Mouse (Mus musculus) neural tube, embryonic 14.5 days (tissue): ENCODE results near the gene Osbpl5. TPM values are rescaled to one million over a fixed set of nuclear protein-coding genes. Genes with fewer than 3 reads are reported as not detected.

Experiments
- ATAC-seq: fragments of 200-750 bp; cut with Nextera tagmentation; 2 replicates; pipeline ENCODE4 v1.8.0; 2017; ENCODE audit warnings: low read depth, mild to moderate bottlenecking, moderate TSS enrichment, moderate library complexity
- H3K27ac ChIP-seq: fragments of 300-500 bp; sonication (generic); 2 replicates; pipeline ENCODE4 v1.5.1; 2014; ENCODE audit warnings: low read depth, mild to moderate bottlenecking, control low read depth, low read length, moderate library complexity, mixed read lengths
- H3K27me3 ChIP-seq: fragments of 300-500 bp; sonication (generic); 2 replicates; pipeline ENCODE4 v1.6.1; 2014; ENCODE audit warnings: low read length; ENCODE audit not compliant: control insufficient read depth, insufficient read depth
- H3K36me3 ChIP-seq: fragments of 300-500 bp; sonication (generic); 2 replicates; pipeline ENCODE4 v1.6.1; 2014; ENCODE audit warnings: low read length, mixed read lengths; ENCODE audit not compliant: control insufficient read depth, insufficient read depth
- H3K4me1 ChIP-seq: fragments of 300-500 bp; sonication (generic); 2 replicates; pipeline ENCODE4 v1.6.1; 2014; ENCODE audit warnings: low read length; ENCODE audit not compliant: control insufficient read depth, insufficient read depth
- H3K4me2 ChIP-seq: fragments of 300-500 bp; sonication (generic); 2 replicates; pipeline ENCODE4 v1.6.1; 2014; ENCODE audit warnings: mild to moderate bottlenecking, low read depth, low read length, control low read depth
- H3K4me3 ChIP-seq: fragments of 300-500 bp; sonication (generic); 2 replicates; pipeline ENCODE4 v1.5.1; 2014; ENCODE audit warnings: low read depth, low read length, control low read depth, mixed read lengths
- H3K9ac ChIP-seq: fragments of 300-500 bp; sonication (generic); replicated peaks from 2 replicates; pipeline ENCODE4 v1.6.1; 2014; ENCODE audit warnings: low read depth, mild to moderate bottlenecking, control low read depth, low read length, mixed read lengths
- H3K9me3 ChIP-seq: fragments of 300-500 bp; sonication (generic); 2 replicates; pipeline ENCODE4 v1.6.1; 2016; ENCODE audit warnings: low read length; ENCODE audit not compliant: control insufficient read depth
- WGBS: fragments of 180-500 bp; shearing (Covaris S2); extraction: QIAGEN DNeasy Blood & Tissue Kit; methylation state at CpG from one replicate; pipeline ENCODE4 v1.1.7; 2014; 5-methylcytosine and 5-hydroxymethylcytosine counted together
- polyA plus RNA-seq: library from polyadenylated mRNA; unstranded; fragments of >200 nt; fragmentation: Nextera tagmentation; extraction: Ambion mirVana; gene quantifications from 2 replicates; pipeline ENCODE4 v1.2.1, GENCODE M21; 2014

Gene Osbpl5
- polyA plus RNA-seq, 1 experiment from 2014 or later: 33.3 TPM

DNA sequence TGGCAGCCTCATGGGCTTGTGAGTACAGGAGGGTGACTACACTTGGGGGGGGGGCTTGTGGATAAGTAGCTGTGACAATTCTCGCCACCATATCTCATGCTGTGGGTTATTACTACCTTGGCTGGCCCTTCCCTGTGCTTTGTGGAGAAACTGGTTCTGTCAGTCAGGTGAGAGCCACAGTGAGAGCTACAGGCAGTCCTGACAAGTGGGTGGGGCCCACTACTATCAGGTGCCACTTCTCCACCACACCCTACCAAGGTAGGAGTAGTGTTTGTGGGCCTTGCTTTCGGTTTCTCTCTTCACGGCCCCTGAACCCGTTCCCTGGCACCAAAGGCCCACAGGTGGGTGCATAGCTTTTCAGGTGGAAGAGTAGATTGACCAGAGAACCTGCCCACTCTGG is 32.9 kb downstream of the Osbpl5 start:
- Histone ChIP-seq H3K4me1 (no peaks in the 10 kb centered on the region), H3K27me3 (no peaks in the 10 kb centered on the region), H3K4me3 (no peak overlapping the region), H3K27ac (no peak overlapping the region), H3K36me3 (no peaks in the 10 kb centered on the region), H3K4me2 (no peak overlapping the region), H3K9ac (no peak overlapping the region), H3K9me3 (no peaks in the 10 kb centered on the region)
- whole genome bisulfite sequencing: 89% methylated on average over 4 of the region's 4 CpGs
- ATAC-seq: no peak

DNA sequence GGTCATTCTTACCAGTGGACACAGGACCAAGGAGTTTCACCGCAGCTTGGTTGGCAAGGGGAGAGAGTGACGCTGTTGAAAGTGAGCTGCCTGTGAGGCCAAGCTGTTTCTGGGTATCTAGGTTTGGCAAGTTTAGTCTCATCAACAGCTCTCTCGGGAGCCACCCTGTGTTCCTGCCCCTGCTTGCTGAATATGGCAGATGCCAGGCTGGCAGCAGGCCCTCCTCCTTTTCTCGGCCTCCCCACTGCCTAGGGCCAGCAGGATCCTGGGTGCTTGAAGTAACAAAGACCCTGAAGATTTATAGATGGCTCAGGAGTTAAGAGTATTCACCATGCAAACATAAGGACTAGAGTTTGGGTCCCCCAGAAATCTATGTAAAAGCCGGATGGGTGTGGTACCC is 34.1 kb downstream of the Osbpl5 start:
- no peaks in the 10 kb centered on the region for H3K4me1 ChIP-seq
- no peaks in the 10 kb centered on the region for H3K27me3 ChIP-seq
- WGBS: 66% methylated on average over 5 of the region's 5 CpGs
- H3K36me3 ChIP-seq: no peaks in the 10 kb centered on the region
- no peak overlapping the region for H3K4me3 ChIP-seq
- H3K27ac ChIP-seq: no peak overlapping the region
- H3K9ac ChIP-seq: no peak overlapping the region
- no peak for ATAC-seq
- H3K9me3 ChIP-seq: no peaks in the 10 kb centered on the region
- H3K4me2 ChIP-seq: no peak overlapping the region

- H3K9ac ChIP-seq: no peak overlapping the region
- no peak overlapping the region for H3K4me3 ChIP-seq
- H3K9me3 ChIP-seq: no peaks in the 10 kb centered on the region
- peaks cover 13% of the 10 kb centered on the region; the same call in 1 of the 2 replicates for H3K36me3 ChIP-seq
- ATAC-seq: peak; percentile 56; the same call in 1 of the 2 replicates
- H3K4me2 ChIP-seq: no peak overlapping the region
- no peaks in the 10 kb centered on the region for H3K27me3 ChIP-seq
- whole genome bisulfite sequencing: 76% methylated on average over 1 of the region's 1 CpGs
- no peak overlapping the region for H3K27ac ChIP-seq
- H3K4me1 ChIP-seq: peaks cover 4% of the 10 kb centered on the region; the same call in 1 of the 2 replicates
Observed at GRCm38 (mm10) chr7:143717811-143718210, 39.0 kb downstream of the Osbpl5 start.

DNA sequence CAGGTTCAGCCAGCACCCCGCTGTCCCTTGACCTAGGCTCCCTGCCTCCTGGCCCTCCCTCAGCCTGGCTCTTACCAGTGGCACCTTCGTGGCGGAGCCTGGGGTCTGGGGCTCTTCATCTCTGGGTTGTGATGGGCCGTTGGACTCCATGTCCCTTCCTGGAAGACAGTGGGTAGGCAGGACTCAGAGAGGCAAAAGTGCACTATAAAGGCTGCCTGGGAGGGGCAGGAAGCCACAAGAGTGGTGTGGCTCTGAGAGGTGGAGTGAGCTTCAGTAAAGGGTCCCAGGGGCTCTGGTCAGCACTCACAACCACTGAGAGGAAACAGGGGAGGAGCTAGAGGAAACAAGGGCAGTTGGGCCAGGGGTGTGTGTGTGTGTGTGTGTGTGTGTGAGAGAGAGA is 43.4 kb downstream of the Osbpl5 start:
- Histone ChIP-seq H3K27me3 (no peaks in the 10 kb centered on the region), H3K4me3 (no peak overlapping the region), H3K9me3 (no peaks in the 10 kb centered on the region), H3K4me2 (no peak overlapping the region), H3K4me1 (peaks cover 8% of the 10 kb centered on the region; the same call in 1 of the 2 replicates), H3K9ac (no peak overlapping the region), H3K27ac (no peak overlapping the region), H3K36me3 (peaks cover 16% of the 10 kb centered on the region; the same call in 1 of the 2 replicates)
- 83% methylated on average over 4 of the region's 4 CpGs for WGBS
- ATAC-seq: no peak

GRCm38 (mm10) chr7:143712771-143713348 is 43.9 kb downstream of the Osbpl5 start:
- peaks cover 16% of the 10 kb centered on the region; the same call in 1 of the 2 replicates for H3K36me3 ChIP-seq
- H3K9ac ChIP-seq: no peak overlapping the region
- WGBS: 75% methylated on average over 8 of the region's 8 CpGs

GRCm38 (mm10) chr7:143712023-143712422 is 44.8 kb downstream of the Osbpl5 start:
- Histone ChIP-seq H3K27ac (no peak overlapping the region), H3K4me3 (no peak overlapping the region), H3K36me3 (peaks cover 16% of the 10 kb centered on the region; the same call in 1 of the 2 replicates), H3K27me3 (no peaks in the 10 kb centered on the region), H3K4me2 (no peak overlapping the region), H3K9ac (no peak overlapping the region), H3K4me1 (peaks cover 8% of the 10 kb centered on the region; the same call in 1 of the 2 replicates), H3K9me3 (no peaks in the 10 kb centered on the region)
- no peak for ATAC-seq
- 60% methylated on average over 4 of the region's 4 CpGs for WGBS

More at GRCm38 (mm10) chr7:143712771-143713348, 43.9 kb downstream of the Osbpl5 start:
- Histone ChIP-seq H3K27me3 (no peaks in the 10 kb centered on the region), H3K4me3 (no peak overlapping the region), H3K4me2 (no peak overlapping the region), H3K9me3 (no peaks in the 10 kb centered on the region), H3K27ac (no peak overlapping the region), H3K4me1 (peaks cover 8% of the 10 kb centered on the region; the same call in 1 of the 2 replicates)
- ATAC-seq: no peak

DNA sequence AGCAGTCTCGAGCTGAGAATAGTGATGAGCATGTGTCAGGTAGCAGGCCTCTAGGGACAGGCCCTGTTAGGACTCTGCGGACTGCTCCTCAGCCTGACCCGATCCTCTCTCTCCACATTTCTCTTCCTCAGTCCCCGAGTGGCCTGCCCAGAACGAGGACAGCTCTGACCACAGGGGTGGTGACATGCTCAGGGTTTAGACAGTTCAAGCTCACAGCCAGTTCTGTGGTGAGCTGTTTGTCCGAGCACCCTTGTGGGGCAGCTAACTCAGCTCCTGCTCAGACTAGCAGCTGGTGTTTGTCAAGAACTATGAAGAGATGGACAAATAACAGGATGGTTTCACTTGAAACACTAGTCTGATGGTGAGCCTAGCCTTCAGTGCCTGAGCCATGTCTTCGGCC is 45.4 kb downstream of the Osbpl5 start:
- H3K36me3 ChIP-seq: peaks cover 16% of the 10 kb centered on the region; the same call in 1 of the 2 replicates
- H3K9me3 ChIP-seq: no peaks in the 10 kb centered on the region
- peaks cover 8% of the 10 kb centered on the region; the same call in 1 of the 2 replicates for H3K4me1 ChIP-seq
- H3K9ac ChIP-seq: no peak overlapping the region
- 75% methylated on average over 7 of the region's 7 CpGs for WGBS
- H3K4me3 ChIP-seq: no peak overlapping the region
- ATAC-seq: no peak
- H3K4me2 ChIP-seq: no peak overlapping the region
- H3K27me3 ChIP-seq: no peaks in the 10 kb centered on the region
- no peak overlapping the region; the same call in 1 of the 2 replicates for H3K27ac ChIP-seq

DNA sequence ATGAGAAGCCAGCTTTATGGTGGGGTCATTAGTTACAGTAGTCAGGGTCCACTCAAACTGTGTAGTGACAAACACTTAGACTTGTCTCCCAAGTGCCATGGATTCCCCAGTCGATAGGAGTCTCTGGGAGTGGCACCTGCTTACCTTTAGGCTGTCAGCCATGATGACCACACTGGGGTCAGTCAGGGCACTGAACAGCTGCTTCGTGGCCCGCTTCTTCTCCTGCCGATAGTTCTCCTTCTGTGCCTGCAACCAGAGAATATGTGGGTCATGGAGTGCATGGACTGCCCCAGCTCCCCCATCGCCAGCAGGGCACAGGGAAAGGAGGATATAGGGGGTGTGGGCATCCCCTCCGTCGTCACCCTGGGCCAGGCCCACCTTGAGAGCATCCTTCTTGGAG is 47.4 kb downstream of the Osbpl5 start:
- Histone ChIP-seq H3K4me3 (no peak overlapping the region), H3K4me2 (no peak overlapping the region), H3K9ac (no peak overlapping the region), H3K36me3 (peaks cover 5% of the 10 kb centered on the region; the same call in 1 of the 2 replicates), H3K9me3 (no peaks in the 10 kb centered on the region), H3K27me3 (no peaks in the 10 kb centered on the region), H3K4me1 (peaks cover 8% of the 10 kb centered on the region; the same call in 1 of the 2 replicates), H3K27ac (no peak overlapping the region)
- no peak for ATAC-seq
- 87% methylated on average over 7 of the region's 7 CpGs for WGBS

DNA sequence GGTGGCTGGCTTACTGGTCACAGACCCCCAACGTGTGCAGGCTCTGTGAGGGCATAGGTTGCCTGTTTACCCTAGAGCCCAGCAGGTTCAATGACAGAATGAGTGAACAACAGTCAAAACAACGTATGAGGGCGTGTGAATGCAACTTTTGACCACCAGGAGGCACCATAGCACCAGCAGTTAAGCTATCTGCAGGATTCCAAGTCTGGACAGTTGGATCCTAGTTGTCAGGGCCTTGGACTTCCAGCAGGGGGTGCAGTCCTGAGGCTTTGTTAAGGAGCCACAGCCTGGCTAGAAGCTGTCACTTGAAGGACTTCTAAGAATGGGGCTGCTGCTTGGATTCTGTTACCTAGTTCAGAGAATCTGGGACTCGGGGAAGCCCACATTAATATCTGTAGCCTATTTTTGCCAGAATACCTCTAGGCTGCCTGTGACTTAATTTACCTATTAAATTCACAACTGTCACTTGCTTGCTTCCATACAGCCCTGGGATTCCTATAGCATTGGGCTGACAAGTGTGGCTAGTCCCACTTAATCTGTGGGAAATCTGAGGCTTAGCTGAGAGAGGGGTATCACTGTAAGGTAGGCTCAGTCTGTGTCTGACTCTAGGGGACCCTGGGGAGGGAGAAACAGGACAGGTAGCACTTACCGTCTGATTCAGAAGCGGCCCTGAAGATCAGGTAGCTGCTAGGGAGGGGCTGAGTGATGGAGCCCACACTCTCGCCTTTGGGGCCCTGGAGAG is 49.9 kb downstream of the Osbpl5 start:
- peak; percentile 86 for ATAC-seq
- Histone ChIP-seq H3K36me3 (peaks cover 3% of the 10 kb centered on the region; the same call in 1 of the 2 replicates), H3K9ac (no peak overlapping the region), H3K4me2 (no peak overlapping the region), H3K27me3 (no peaks in the 10 kb centered on the region), H3K4me1 (no peaks in the 10 kb centered on the region; the same call in 1 of the 2 replicates), H3K4me3 (no peak overlapping the region), H3K9me3 (no peaks in the 10 kb centered on the region), H3K27ac (peak overlapping the region; percentile 28; the same call in 1 of the 2 replicates)
- 34% methylated on average over 7 of the region's 7 CpGs for WGBS
